Mouse (Mus musculus): ENCODE measurements around the gene Il18r1. TPM values are rescaled to one million over a fixed set of nuclear protein-coding genes. Genes with fewer than 3 reads are reported as not detected.

Gene Il18r1
- total RNA-seq (2022) = not detected

DNA sequence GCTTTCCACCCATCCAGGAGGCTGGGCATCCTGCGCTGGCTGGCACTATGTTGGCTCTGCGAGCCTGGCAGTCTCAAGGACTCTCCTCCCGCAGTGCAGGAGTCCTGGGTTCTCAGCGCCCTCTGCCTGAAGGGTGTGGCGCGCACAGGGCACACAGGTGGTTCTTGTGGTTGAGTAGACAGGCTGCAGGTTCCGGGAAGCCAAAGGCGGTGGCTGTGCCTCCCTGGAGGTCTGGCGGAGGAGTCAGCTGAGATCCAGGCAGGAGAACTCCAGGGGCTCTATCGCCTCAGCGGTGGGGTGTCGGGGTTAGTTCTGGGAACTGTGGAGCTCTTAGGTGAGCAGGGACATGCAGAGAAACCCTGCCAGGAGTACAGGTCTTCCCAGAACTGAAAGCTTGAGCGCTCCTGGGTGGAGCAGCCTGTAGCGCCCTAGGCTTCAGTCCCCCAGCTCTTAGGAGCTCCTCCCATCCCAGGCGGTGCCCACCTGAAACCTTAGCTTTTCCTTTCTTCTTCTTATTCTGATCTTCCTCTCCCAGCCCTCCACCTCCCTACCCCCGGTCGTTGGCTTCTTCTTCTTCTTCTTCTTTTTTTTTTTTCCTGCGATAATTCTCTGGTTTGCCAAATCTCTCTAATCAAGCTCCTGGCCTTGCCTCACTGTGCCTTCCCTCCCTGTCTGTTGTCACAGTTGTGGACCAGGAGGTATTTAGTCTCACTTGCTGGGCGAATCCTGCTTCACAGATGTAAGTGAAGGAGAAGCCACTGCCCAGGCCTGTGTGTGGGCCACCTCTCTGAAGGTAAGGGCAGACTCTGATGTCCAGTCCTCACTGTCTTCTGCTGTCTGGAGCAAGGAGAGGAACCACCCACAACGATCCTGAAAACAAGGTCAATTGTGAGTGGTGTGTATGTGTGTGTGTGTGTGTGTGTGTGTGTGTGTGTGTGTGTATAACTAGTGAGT lies at the start of gene Il18r1:
TSS of gene Il18r1 (plus strand) at position 76 of the 954 bp plus-strand sequence.
- no peak for DNase-seq (ENCODE audit: low spot score in 2 of 2)

- DNase-seq (ENCODE audit: low spot score in 2 of 2) = no peak
These were observed 48.3 kb upstream of the Il18r1 start for GRCm38 (mm10) chr1:40417034-40417433.

- no peak for DNase-seq (ENCODE audit: low spot score in 2 of 2)
These were observed 46.8 kb upstream of the Il18r1 start for GRCm38 (mm10) chr1:40418512-40418911.

DNA sequence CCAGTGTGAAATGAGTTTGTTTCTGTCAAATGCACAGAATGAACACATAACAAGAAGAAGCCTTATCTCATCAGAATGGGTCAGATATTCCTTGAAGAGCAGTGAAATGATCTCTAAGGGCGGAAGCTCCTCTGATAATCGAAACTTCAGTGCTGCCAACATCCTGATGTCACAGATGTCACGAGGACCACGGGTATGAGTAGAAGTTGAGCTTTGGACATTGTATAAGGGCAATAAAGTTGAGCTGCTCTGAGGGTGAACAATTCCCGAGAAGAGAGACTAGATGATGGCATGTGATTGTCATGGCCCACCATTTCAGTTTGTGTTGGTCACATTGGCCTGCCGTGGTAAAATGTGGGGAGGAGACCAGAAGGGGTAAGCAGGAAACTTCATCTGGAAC lies 41.5 kb upstream of the Il18r1 start:
- DNase-seq (ENCODE audit: low spot score in 2 of 2) = no peak

GRCm38 (mm10) chr1:40427270-40427669 lies 38.1 kb upstream of the Il18r1 start:
- DNase-seq (ENCODE audit: low spot score in 2 of 2) = no peak

GRCm38 (mm10) chr1:40427901-40428300 lies 37.5 kb upstream of the Il18r1 start:
- no peak for DNase-seq (ENCODE audit: low spot score in 2 of 2)

GRCm38 (mm10) chr1:40428910-40429675 lies 36.3 kb upstream of the Il18r1 start, which contains the start of gene Il1rl1:
TSS of gene Il1rl1 (plus strand) at chr1:40429570.
- no peak for DNase-seq (ENCODE audit: low spot score in 2 of 2)

DNA sequence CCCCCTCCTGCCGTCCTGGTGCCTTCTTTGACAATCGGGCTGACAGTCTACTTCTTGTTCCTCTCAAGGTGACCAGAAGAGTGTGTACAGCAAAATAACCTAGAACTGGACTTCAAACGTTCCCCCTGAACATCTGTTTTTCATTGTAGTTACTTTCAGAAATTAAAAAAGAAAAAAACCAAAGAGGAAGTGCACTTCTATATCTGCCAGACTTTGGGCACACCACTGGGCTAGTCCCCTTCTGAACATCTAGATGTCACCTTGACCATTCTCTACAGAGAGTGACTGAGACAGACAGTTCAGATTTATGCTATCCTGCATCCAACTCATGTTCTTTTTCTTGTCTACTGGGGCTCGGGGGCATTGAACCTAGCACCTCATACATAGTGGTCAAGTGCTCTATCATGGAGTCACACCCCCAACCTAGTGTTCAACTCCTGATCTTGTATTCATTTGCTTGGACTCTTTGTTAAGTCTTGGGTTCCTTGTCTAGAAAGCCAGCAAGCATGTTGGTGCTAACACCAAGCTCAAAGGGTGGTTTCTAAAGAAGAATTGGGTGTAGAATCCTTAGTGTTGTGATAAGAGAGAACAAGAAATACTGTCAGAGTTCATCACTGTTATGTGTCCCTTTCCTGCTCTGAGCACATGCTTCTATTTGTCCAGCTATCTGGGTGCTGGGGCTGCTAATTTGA lies 35.1 kb upstream of the Il18r1 start:
- no peak for DNase-seq (ENCODE audit: low spot score in 2 of 2)

DNA sequence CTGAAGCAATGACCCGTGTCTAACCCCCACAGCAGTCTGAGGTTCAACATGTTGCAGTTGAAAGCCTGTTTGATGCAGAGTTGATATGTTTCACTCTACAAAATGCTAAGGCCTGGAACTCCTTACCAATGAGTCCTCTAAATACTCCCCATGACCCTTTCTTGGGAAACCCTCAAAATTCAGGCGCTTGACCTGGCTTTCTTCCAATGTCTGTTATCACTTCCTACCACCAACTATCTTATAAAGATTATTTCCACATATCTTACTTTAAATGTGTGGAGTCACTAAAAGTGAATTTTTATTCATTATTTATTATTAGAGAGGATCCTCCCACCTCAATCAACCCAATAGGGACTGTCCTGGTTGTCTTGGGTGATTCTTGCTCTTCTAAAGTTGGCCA lies 33.2 kb upstream of the Il18r1 start:
- no peak for DNase-seq (ENCODE audit: low spot score in 2 of 2)

DNA sequence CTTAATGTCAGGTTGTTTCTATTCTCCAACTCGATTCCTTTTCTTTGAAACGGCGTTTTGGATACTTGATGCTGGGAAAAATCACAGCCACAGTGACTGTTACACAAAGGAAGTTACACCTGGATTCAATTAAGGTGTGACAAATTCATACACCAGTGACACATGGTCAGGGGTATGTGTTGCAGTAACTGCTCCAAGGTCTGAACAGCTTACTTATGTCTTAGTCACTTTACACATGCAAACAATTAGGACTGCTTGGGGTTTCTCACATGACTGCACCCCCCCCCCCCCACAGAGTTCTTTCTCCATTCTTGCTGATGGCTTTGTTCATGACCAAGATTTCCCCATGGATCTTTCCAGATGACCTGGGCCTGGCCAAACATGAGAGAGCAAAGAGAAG lies 29.4 kb upstream of the Il18r1 start:
- no peak for DNase-seq (ENCODE audit: low spot score in 2 of 2)

DNA sequence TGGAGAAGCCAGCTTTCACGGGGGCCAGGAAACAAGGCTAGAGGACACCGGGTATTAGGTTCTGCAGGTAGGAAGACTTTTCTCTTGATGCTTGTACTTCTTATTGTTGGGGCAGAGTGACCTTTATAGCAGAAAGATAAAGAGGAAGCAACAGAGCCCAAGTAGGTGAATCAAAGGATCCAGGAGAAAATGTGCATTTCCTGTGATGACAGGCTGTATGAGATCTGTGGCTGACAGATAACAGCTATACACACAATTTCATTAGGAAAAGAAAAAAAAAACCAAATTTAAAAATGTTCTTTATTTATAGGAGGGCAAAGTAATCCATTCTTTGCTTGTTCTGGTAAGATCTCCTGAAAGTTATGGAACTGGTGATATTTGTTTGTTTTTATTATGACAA lies 28.0 kb upstream of the Il18r1 start:
- DNase-seq (ENCODE audit: low spot score in 2 of 2) = no peak

- no peak for DNase-seq (ENCODE audit: low spot score in 2 of 2)
These were observed 25.8 kb upstream of the Il18r1 start for GRCm38 (mm10) chr1:40439504-40439903.

DNA sequence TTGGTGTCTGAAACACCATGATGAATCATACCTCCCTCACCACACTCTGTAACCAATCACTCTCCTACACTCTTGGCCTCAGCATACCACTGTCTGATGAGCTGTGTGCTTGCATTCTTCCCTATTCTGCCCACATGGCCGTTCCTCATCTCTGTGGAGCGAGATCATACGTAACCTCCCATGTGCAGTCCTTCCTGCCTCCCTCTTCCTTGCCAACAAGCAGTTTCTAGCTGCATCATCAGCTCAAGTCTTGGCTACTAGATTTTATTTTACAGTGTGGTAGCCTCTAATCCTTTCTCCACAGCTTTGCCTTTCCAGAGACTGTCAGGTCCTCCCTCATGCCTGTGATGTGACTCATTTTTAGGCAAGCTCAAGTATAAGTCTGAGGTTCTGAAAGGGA lies 20.6 kb upstream of the Il18r1 start:
- peak; percentile 6 to 10 for DNase-seq (ENCODE audit: low spot score in 2 of 2)

- DNase-seq (ENCODE audit: low spot score in 2 of 2) = no peak
These were observed 2.0 kb downstream of the Il18r1 start for GRCm38 (mm10) chr1:40467306-40467705.

DNA sequence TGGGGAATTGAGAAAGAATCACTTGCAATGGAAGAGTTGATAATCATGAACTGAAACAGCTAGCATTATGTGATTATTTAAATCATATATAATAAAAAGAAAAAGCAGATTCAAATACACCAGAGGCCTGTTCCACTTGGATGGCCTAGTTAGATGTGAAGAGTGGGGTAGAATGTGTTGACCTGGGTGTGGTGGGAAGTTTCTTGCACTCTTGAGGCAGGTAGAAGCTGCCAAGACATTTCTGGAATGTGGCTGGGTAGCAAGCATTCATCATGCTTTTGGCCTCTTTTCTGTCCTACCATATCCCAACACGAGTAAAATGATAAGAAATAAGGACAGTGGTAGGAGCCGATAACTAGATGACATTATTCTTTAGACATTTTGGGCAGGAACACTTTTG lies 3.5 kb downstream of the Il18r1 start:
- no peak for DNase-seq (ENCODE audit: low spot score in 2 of 2)

- DNase-seq (ENCODE audit: low spot score in 2 of 2) = no peak
These were observed 4.5 kb downstream of the Il18r1 start for GRCm38 (mm10) chr1:40469900-40470299.

GRCm38 (mm10) chr1:40472401-40472800 lies 7.0 kb downstream of the Il18r1 start:
- DNase-seq (ENCODE audit: low spot score in 2 of 2) = no peak

DNA sequence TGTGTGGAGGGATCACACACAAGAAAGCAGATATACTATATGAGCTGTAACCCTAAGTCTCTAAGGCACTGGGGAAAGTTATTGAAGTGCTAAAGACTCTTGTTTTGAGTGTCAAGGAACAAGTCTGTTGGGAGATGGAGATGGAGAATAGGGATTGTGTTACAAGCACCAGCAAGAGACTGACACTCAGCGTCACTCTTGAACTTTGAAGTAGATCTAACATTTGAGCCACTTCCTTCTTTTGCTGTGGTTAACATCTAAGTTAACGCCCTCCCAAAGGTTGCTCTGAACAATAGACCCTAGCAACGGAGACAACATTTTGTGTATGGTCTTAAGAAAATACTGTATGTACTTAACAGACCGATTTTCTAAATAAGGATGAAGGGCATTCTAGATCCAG lies 8.3 kb downstream of the Il18r1 start:
- DNase-seq (ENCODE audit: low spot score in 2 of 2) = no peak

- DNase-seq (ENCODE audit: low spot score in 2 of 2) = no peak
These were observed 9.0 kb downstream of the Il18r1 start for GRCm38 (mm10) chr1:40474336-40474735.

GRCm38 (mm10) chr1:40475697-40476096 lies 10.3 kb downstream of the Il18r1 start:
- no peak for DNase-seq (ENCODE audit: low spot score in 2 of 2)

DNA sequence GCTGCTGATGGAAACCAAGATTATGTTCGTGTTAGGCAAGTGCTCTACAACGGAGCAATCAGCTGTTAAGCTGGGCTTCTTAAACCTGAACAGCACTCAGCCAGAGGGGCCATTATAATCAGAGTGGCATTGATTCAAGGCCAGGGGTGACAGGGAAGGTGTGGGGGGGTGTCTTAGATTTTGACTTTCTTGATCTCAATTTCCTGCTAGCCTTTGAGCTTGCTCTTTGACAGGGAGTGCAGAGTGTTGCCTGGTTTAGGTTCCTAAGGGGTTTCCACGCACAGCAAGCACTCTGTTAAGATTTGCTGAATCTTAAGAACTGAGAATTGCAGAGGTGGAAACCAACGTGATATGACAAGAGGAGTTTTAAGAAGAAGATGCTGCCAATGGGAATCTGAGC lies 11.4 kb downstream of the Il18r1 start:
- no peak for DNase-seq (ENCODE audit: low spot score in 2 of 2)

GRCm38 (mm10) chr1:40479505-40479923 lies 14.2 kb downstream of the Il18r1 start:
- DNase-seq (ENCODE audit: low spot score in 2 of 2) = no peak
